Mouse (Mus musculus) testis, adult 2 months (tissue): ENCODE measurements at regions not wholly inside any gene's neighbourhood (a gene's known extent, or its start where the extent isn't known, plus 50 kb on each side); places are given as distances from the start of the nearest gene placed in this dataset.

Source experiments
- CTCF ChIP-seq: fragments of 200-500 bp; IDR thresholded peaks from 2 replicates; pipeline ENCODE4 v1.5.1; 2012; ENCODE audit warnings: low read depth, mild to moderate bottlenecking, inconsistent platforms, low read length, moderate library complexity; ENCODE audit not compliant: control insufficient read depth, insufficient read depth, insufficient replicate concordance
- POLR2A ChIP-seq: fragments of 200-500 bp; IDR thresholded peaks from 2 replicates; pipeline ENCODE4 v1.6.1; 2012; ENCODE audit warnings: low read depth, mild to moderate bottlenecking, inconsistent platforms, low read length, moderate library complexity; ENCODE audit not compliant: control insufficient read depth

DNA sequence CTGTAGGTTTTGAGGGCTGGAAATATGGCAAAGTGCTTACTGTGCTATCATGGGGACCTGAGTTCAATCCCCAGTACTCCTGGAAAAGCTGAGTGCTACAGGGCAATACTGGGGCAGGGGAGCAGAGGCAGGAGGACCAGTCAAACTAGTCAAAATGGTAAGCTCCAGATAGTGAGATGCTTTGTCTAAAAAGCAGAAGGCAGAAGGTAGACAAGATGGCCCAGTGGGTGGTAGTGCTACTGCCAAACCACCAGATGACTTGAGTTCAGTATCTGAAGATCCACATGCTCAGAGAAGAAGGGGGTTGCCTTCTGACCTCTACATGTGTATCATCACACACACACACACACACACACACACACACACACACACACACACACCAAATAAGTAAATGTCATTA lies 156.3 kb upstream of the Sox2 start:
- no peak for TF ChIP-seq CTCF
- no peak for TF ChIP-seq POLR2A
